Mouse (Mus musculus) heart, postnatal 0 days (tissue): ENCODE data around the gene Zfp853.

Source experiments
- CTCF ChIP-seq: IDR thresholded peaks from 2 replicates; pipeline ENCODE4 v1.5.1; 2016; ENCODE audit warnings: antibody characterized with exemption, control low read depth, low read depth
- EP300 ChIP-seq: IDR thresholded peaks from 2 replicates; pipeline ENCODE4 v1.6.1; 2016; ENCODE audit warnings: antibody characterized with exemption, low read depth

- TF ChIP-seq CTCF (no peak), EP300 (no peak)
These were observed 41.7 kb upstream of the Zfp853 start for GRCm38 (mm10) chr5:143335089-143335460.
